Mouse (Mus musculus): ENCODE data around the gene Plk3. TPM values are rescaled to one million over a fixed set of nuclear protein-coding genes. Genes with fewer than 3 reads are reported as not detected.
"Not testable (repeated sequence)": the region's sequence is repeated elsewhere in the genome, so short reads cannot be mapped to it uniquely, and the experiment has no call there.

Gene Plk3
- polyA plus RNA-seq (2015; fragmentation: Nextera tagmentation; extraction: Ambion mirVana): 3.4 and 4.1 TPM in 2 replicates

- DNase-seq (ENCODE audit: low spot score): peak; percentile 96
Observed at GRCm38 (mm10) chr4:117133817-117134600, at the start of gene Plk3. Plk3 (minus strand) TSS chr4:117133963.

GRCm38 (mm10) chr4:117182759-117183096 is 49.0 kb upstream of the Plk3 start:
- DNase-seq (ENCODE audit: low spot score): not testable (repeated sequence)

GRCm38 (mm10) chr4:117181863-117182758 is 48.3 kb upstream of the Plk3 start, which contains the start of gene Kif2c:
Kif2c (minus strand) TSS chr4:117182639.
- peak; percentile 93 for DNase-seq (ENCODE audit: low spot score)

GRCm38 (mm10) chr4:117169936-117170335 is 36.2 kb upstream of the Plk3 start:
- DNase-seq (ENCODE audit: low spot score): no peak

GRCm38 (mm10) chr4:117161183-117161582 is 27.4 kb upstream of the Plk3 start:
- no peak for DNase-seq (ENCODE audit: low spot score)

- no peak for DNase-seq (ENCODE audit: low spot score)
Observed at GRCm38 (mm10) chr4:117159666-117160065, 25.9 kb upstream of the Plk3 start.

GRCm38 (mm10) chr4:117156372-117156771 is 22.6 kb upstream of the Plk3 start:
- DNase-seq (ENCODE audit: low spot score): no peak

- DNase-seq (ENCODE audit: low spot score): peak; percentile 84
Observed at GRCm38 (mm10) chr4:117155792-117156355, 22.1 kb upstream of the Plk3 start, which contains the start of gene Rps8. Rps8 (minus strand) TSS chr4:117156243.

GRCm38 (mm10) chr4:117155020-117155791 is 21.4 kb upstream of the Plk3 start:
- DNase-seq (ENCODE audit: low spot score): peak; percentile 17

GRCm38 (mm10) chr4:117152714-117153113 is 19.0 kb upstream of the Plk3 start:
- no peak for DNase-seq (ENCODE audit: low spot score)

GRCm38 (mm10) chr4:117151416-117151815 is 17.7 kb upstream of the Plk3 start:
- DNase-seq (ENCODE audit: low spot score): no peak

GRCm38 (mm10) chr4:117150212-117150733 is 16.5 kb upstream of the Plk3 start:
- no peak for DNase-seq (ENCODE audit: low spot score)

- no peak for DNase-seq (ENCODE audit: low spot score)
Observed at GRCm38 (mm10) chr4:117149291-117150211, 15.8 kb upstream of the Plk3 start.

GRCm38 (mm10) chr4:117148815-117149214 is 15.1 kb upstream of the Plk3 start:
- DNase-seq (ENCODE audit: low spot score): no peak

GRCm38 (mm10) chr4:117148047-117148713 is 14.4 kb upstream of the Plk3 start:
- no peak for DNase-seq (ENCODE audit: low spot score)

GRCm38 (mm10) chr4:117146176-117146575 is 12.4 kb upstream of the Plk3 start:
- peak; percentile 93 for DNase-seq (ENCODE audit: low spot score)

- no peak for DNase-seq (ENCODE audit: low spot score)
Observed at GRCm38 (mm10) chr4:117145248-117145647, 11.5 kb upstream of the Plk3 start.

GRCm38 (mm10) chr4:117143023-117143422 is 9.3 kb upstream of the Plk3 start:
- DNase-seq (ENCODE audit: low spot score): no peak

GRCm38 (mm10) chr4:117140613-117141012 is 6.8 kb upstream of the Plk3 start:
- no peak for DNase-seq (ENCODE audit: low spot score)

Data from thymus, postnatal 0 days (tissue).